Mouse (Mus musculus) lung, adult 2 months (tissue): Measurements from ENCODE around the gene 1600012H06Rik.
"Not testable (repeated sequence)": the region's sequence is repeated elsewhere in the genome, so short reads cannot be mapped to it uniquely, and the experiment has no call there.

Experiments used
- CTCF ChIP-seq: fragments of 200-500 bp; IDR thresholded peaks from 2 replicates; pipeline ENCODE4 v1.5.1; 2011; ENCODE audit warnings: mild to moderate bottlenecking, low read length, control low read depth; ENCODE audit not compliant: insufficient read depth
- POLR2A ChIP-seq: fragments of 200-500 bp; IDR thresholded peaks from 2 replicates; pipeline ENCODE4 v1.6.1; 2011; ENCODE audit warnings: low read depth, mild to moderate bottlenecking, control low read depth, low read length, borderline replicate concordance; ENCODE audit errors: extremely low read depth

DNA sequence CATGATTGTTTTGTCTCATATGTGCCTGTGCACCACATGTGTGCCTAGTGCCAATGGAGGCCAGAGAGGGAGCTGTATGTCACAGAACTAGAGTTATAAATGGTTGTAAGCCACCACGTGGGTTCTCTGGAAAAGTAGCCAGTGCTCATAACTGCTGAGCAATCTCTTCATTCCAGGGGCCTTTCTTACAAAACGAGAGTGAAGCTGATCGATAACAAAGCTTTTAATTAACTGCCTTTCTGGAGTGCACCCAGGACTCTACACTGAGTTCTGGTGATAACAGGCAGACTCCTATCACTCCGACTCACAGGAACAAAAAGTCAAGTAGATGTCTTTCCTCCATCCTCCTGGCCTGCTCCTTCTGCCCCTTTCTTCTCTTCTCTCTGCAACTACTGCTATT lies 57.1 kb downstream of the 1600012H06Rik start:
- not testable (repeated sequence) for TF ChIP-seq CTCF, POLR2A
